Mouse (Mus musculus): Measurements from ENCODE around the gene Tcl1b4.
"Not testable (repeated sequence)": the region's sequence is repeated elsewhere in the genome, so short reads cannot be mapped to it uniquely, and the experiment has no call there.

Gene Tcl1b4

DNA sequence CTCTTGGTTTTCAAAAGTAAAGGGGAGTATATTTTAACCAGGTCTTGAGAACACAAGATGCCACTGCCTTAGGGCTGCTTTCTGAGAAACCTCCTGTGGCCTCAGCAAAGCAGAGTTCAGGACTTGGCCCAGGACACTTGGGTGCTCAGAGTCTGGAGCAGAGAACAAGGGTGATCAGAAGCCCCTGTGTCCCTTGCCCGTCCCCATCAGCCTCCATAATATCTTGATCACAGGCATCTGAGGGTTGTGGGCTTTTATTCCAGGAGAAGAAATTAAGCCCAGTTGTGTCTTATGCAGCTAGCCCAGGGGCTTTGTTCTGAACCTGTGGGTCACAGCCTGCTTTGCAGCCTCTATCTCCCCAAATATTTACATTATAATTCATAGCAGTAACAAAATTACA lies at the start of gene Tcl1b4:
Tcl1b4 (plus strand) TSS at position 301 of the 400 bp plus-strand sequence.
- in situ Hi-C loops (cut with MboI; ENCODE audit: unreplicated experiment in 2 of 2), result not testable (repeated sequence)

DNA sequence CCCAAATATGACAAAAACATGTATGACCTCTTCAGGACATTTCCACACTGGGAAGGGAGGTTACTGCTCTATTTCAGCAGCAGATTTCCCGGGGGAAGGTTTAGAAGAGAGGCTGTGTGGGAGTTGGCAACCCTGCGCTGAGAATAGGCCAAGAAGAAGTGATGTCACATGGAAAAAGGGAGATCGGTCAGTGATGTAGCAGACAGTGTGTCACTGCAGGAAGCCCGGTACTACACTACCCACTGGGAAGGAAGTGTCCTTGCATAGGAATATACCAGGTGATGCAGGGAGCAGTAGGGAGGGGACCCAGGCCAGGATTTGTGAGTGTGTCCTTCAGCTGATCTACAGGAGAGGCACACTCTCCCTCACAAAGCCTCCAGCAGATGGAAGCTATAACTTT lies 46.5 kb upstream of the Tcl1b4 start:
- in situ Hi-C loops (cut with MboI; ENCODE audit: unreplicated experiment in 2 of 2), result not testable (repeated sequence)

DNA sequence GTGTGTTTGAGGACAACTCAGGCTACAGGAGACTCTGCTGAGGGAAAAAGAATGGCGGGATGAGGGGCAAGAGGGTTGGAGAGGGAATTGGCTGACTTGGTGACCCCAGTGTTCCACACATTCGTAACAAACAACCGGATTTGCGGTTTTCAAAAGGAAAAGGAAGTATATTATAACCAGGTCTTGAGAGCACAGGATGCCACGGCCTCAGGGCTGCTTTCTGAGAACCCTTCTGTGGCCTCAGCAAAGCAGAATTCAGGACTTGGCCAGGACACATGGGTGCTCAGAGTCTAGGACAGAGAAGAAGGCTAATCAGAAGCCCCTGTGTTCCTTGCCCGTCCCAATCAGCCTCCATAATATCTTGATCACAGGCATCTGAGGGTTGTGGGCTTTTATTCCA lies 42.9 kb upstream of the Tcl1b4 start:
- in situ Hi-C loops (cut with MboI; ENCODE audit: unreplicated experiment in 2 of 2), result no loop called here

DNA sequence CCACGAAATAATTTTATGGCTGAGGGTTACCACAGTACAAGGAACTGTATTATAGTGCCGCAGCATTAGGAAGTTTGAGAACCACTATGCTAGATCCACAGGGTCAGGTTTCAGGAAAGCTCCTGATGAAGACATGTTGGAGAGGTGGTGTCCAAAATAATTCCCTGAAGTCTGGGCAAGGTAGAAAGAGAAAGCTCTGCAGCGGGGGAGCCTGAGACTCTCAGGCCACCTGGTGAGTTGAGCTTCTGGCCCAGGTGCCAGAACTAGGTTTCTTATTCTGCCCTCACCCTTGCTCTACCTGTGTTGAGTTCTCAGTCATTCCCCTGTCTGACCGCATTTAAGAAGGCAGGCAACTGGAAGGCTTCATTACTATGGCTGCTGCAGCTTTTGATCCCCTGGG lies 42.4 kb upstream of the Tcl1b4 start, which contains the start of gene Tcl1b1:
Tcl1b1 (plus strand) TSS at position 301 of the 400 bp plus-strand sequence.
- in situ Hi-C loops (cut with MboI; ENCODE audit: unreplicated experiment in 2 of 2), result no loop called here

DNA sequence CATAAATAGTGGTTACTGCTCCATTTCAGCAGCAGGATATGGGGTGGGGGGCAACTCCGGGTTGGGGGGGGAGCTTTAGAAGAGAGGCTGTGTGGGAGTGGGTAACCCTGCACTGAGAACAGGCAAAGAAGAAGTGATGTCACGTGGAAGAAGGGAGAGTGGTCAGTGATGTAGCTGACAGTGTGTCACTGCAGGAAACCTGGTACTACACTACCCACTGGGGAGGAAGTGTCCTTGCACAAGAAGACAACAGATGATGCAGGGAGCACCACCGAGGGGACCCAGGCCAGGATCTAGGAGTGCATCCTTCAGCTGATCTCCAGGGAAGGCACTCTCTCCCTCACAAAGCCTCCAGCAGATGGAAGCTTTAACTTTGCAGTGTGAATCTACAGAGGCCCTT lies 35.0 kb upstream of the Tcl1b4 start:
- in situ Hi-C loops (cut with MboI; ENCODE audit: unreplicated experiment in 2 of 2), result no loop called here

DNA sequence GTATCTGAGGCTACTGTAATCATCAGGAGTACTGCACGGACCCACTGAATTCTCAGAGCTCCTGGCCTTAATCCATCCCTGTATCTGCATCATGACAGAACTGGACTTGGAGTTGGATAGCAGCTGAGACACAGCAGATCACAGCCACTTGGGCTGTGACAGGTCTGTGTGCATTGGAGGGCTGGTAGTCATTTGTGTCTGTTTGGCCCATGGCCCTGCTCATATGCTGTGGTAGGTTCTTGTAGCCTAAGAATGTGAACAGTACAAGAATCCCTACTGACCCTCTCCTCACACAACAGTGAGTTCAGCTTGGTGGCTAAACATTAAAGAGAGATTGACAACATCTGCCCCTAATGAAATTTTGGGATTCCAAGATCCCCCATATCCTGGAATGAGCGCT lies 28.4 kb upstream of the Tcl1b4 start:
- in situ Hi-C loops (cut with MboI; ENCODE audit: unreplicated experiment in 2 of 2), result no loop called here

DNA sequence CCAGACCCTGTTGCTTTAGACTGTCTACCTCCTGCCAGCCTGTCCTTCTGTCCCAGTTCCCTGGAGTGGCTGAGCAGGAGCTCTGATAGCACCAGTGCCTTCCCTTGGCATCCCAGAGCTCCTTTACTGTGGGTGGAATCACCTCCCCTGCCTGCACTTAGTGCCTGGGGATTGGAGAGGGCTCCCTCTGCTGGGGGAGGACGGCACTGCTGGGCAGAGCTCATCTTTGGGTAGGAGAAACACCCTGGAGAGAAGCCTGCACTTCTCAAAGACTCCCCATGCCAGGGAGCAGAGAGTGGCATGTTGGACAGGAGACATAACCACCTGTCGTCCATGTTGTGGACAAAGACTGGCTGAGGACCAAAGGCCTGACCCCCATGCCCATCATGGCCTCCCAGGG lies 27.4 kb upstream of the Tcl1b4 start:
- in situ Hi-C loops (cut with MboI; ENCODE audit: unreplicated experiment in 2 of 2), result not testable (repeated sequence)

DNA sequence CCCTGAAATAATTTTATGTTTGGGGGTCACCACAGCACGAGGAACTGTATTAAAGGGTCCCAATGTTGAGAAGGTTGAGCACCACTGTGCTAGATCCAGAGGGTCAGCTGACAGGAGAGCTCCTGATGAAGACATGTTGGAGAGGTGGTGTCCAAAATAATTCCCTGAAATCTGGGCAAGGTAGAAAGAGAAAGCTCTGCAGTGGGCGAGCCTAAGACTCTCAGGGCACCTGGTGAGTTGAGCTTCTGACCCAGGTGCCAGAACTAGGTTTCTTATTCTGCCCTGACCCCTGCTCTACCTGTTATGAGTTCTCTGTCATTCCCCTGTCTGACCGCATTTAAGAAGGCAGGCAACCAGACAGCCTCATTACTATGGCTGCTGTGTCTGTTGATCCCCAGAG lies 25.7 kb upstream of the Tcl1b4 start, which contains the start of gene Tcl1b5:
Tcl1b5 (plus strand) TSS at position 301 of the 400 bp plus-strand sequence.
- in situ Hi-C loops (cut with MboI; ENCODE audit: unreplicated experiment in 2 of 2), result not testable (repeated sequence)

DNA sequence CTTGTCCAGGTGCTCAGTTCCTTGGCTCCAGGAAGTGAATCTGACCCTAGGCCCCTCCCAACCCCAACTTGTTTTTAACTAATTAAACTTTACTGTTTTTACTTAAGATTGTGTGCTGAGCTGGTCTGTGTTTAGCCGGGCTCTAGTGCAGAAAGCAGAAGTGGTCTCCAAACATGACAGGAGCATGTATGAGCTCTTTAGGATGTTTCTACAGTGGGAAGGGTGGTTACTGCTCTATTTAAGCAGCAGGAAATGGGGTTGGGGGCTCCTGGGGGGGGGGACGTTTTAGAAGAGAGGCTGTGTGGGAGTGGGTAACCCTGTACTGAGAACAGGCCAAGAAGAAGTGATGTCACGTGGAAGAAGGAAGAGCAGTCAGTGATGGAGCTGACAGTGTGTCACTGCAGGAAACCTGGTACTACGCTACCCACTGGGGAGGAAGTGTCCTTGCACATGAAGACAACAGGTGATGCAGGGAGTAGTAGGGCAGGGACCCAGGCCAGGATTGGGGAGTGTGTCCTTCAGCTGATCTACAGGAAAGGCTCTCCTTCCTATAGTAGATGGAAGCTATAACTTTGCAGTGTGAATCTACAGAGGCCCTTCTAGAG lies 20.6 kb upstream of the Tcl1b4 start:
- in situ Hi-C loops (cut with MboI; ENCODE audit: unreplicated experiment in 2 of 2), result not testable (repeated sequence)

DNA sequence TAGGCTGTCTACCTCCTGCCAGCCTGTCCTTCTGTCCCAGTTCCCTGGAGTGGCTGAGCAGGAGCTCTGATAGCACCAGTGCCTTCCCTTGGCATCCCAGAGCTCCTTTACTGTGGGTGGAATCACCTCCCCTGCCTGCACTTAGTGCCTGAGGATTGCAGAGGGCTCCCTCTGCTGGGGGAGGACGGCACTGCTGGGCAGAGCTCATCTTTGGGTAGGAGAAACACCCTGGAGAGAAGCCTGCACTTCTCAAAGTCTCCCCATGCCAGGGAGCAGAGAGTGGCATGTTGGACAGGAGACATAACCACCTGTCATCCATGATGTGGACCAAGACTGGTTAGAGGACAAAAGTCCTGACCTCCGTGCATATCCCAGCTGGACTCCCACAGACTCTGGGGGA lies 12.8 kb upstream of the Tcl1b4 start:
- in situ Hi-C loops (cut with MboI; ENCODE audit: unreplicated experiment in 2 of 2), result not testable (repeated sequence)

DNA sequence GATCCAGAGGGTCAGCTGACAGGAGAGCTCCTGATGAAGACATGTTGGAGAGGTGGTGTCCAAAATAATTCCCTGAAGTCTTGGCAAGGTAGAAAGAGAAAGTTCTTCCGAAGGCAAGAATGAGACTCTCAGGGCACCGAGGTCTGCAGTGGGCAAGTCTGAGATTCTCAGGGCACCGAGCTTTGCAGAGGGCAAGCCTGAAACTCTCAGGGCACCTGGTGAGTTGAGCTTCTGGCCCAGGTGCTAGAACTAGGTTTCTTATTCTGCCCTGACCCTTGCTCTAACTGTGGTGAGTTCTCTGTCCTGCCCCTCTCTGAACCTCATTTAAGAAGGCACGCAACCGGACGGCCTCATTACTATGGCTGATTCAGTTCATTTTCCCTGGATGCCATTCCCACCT lies 11.0 kb upstream of the Tcl1b4 start, which contains the start of gene Tcl1b3:
Tcl1b3 (plus strand) TSS at position 301 of the 400 bp plus-strand sequence.
- in situ Hi-C loops (cut with MboI; ENCODE audit: unreplicated experiment in 2 of 2), result not testable (repeated sequence)

DNA sequence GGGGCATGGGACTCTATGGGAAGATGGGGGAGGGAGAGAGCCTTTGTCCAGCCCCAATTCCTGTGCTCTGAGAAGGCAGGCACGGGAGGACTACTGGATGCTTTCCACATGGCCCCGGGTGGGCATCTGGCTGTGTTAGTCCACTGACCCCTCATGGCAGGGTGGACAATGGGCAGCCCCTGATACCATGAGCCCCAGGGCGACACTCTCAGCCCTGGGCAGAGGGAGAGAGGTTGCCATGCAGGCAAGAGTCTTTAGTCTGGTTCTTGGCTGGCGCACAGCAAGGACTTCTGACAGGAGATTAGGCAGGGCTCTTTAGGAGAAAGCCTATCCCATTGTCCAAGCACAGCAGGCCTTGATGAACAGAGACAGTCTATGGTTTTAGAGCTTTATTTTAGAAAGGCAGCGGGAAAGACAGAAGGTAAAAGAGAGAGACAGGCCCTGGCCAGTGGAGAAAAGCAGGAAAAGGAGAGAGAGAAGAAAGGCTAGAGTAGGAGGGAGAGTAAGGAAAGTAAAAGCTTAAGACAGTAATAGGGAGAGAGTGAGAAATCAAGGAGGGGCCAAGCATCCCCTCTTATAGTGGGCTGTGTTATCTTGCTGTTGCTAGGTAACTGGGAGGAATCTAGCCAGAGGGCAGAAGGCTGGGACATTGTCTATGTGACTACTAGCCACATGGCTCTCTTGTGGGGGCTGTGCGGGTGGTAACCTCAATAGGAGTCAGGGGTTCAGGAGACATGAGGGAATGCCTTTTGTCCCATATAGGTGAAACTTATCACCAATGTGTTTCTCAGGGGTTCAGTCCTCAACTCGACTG lies 1.9 kb upstream of the Tcl1b4 start:
- in situ Hi-C loops (cut with MboI; ENCODE audit: unreplicated experiment in 2 of 2), result not testable (repeated sequence)

DNA sequence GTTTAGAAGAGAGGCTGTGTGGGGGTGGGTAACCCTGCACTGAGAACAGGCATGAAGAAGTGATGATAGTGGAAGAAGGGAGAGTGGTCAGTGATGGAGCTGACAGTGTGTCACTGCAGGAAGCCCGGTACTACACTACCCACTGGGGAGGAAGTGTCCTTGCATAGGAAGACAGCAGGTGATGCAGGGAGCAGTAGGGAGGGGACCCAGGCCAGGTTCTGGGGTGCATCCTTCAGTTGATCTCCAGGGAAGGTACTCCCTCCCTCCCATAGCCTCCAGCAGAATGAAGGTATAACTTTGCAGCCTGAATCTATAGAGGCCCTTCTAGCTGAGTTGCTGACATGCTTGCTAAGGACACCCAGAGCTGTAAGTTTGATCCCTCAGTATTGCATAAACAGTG lies 5.3 kb downstream of the Tcl1b4 start:
- in situ Hi-C loops (cut with MboI; ENCODE audit: unreplicated experiment in 2 of 2), result no loop called here

DNA sequence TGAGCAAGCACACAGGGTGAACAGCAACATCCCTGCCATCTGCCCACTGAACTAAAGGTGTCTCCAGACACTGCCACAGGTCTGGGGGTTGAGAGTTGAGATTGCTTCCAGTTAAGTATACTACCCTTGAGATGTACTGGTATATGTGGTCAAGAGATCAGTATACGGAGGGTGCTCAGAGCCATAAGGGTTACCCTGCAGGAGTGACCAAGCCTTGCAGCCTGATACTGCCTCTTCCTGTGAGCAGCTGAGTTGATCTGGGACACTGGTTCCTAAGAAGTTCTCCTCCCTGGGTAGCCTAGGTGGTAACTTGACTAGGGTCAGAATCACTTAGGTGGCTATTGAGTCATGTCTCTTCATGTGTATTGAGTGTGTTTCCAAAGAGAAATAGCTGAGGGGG lies 6.7 kb downstream of the Tcl1b4 start:
- in situ Hi-C loops (cut with MboI; ENCODE audit: unreplicated experiment in 2 of 2), result no loop called here

DNA sequence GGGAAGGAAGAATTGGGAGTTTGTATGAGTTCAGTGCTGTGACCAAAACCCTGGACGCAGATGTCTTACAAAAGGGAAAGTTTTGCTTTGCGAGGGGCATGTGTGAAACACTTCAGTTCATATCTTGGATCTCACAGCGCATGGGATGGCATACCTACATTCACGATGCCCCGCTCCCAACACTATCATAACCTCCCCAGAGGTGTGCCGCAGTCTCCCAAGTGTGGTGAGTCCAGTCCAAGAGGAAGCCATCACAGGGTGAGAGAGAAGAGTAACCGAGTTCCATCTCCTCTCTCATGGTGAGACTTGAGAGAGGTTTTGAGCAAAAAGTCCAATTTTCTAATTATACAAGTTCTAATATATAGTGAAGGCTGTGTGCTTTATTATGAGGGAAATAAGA lies 7.5 kb downstream of the Tcl1b4 start:
- in situ Hi-C loops (cut with MboI; ENCODE audit: unreplicated experiment in 2 of 2), result no loop called here

DNA sequence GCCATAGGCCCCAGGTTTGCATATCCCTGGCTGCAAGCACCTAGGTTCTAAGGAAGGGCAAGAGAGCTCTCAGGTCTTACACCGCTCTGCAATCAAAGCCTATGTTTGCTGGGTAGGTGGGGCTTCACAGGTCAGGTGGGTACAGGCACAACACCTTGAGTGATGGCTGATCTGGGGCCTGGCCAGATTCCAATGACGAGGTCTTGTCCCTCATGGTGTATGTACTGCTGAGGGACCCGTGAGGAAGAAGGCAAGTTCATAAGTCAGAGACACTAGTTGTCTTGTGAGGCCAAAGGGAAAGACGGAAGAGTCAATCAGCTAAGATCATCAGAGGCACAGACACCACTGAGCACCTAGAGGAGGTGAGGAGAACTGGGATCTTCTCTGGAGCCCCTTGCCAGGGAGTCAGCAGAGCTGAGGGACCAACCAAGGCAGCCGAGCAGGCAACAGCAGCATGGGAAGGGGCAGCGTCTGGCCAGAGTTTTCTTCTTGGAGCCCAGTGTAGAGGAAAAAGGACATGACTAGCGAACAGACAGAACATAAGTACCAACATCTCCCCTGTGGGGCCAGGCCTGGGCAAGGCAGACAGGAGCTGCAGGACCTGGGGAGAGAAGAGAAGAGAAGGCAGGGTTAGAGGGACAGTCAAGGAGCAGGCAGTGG lies 15.5 kb downstream of the Tcl1b4 start:
- in situ Hi-C loops (cut with MboI; ENCODE audit: unreplicated experiment in 2 of 2), result no loop called here

DNA sequence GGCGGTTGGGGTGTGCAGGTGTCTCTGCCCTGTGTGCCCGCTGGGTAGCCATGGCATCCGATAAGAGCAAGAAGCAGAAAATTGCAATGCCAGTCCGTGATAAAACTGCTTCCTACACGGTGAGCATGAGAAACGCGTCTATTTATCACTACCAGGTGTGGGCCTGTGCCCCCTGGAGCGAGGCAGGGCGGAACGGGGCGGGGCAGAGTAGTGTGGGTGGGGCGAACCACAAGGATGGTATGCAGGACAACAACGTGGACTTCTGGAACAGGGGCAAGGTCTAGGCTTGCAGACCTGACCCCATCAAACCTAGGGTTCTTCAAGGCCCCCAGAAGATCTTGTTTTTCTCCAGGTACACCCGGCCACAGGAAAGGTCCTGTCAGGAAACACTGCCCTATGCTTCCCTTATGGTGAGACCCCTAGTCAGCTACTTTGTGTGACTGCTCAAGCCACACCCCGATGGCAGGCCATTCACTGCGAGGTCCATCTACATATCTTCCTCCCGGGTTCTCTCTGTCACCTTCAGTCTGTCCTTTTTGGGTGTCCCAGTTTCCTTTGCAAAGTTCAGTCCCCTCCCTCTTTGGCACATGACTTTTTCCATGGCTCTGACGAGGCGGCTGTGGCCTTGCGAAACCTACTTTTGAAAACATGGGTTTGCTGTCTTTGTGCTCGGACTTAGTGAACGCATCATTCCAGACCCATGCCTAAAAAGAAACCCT lies 21.0 kb downstream of the Tcl1b4 start, which contains the start of gene Tcl1:
Tcl1 (minus strand) TSS at position 193 of the 719 bp plus-strand sequence.
- in situ Hi-C loops (cut with MboI; ENCODE audit: unreplicated experiment in 2 of 2), result no loop called here

DNA sequence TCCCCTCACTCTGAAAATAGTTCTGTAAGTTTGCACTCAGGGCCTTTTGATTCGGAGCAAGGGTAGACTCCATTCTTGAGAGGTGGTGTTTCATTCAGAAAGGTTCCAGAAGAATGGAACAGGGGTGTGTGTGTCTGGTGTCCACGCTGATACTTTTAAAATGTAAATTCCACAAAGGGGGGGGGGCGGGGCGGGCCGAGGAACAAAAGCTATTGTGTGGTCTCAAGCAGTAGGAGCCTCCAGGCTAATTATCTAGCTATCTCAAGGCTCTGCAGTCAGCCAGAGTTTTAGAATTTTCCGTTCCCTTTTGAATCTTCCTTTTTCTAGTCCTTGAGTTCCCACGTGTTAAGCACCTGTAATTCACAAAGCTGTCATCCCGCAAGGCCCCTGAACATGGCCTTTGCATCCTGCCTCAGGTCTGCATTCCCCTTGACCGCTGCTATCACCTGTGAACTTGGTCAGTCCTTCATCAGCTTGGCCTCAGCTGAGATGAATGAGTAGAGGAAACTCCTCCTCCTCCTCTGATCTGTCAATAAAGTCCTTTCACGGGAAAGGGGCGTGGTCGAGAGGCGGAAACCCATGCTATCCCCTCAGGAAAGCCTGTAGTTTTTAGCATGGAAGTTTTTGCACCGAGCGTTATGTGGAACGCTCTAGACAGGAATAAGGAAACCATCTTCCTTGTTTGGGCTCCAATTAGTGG lies 23.0 kb downstream of the Tcl1b4 start:
- in situ Hi-C loops (cut with MboI; ENCODE audit: unreplicated experiment in 2 of 2), result no loop called here

DNA sequence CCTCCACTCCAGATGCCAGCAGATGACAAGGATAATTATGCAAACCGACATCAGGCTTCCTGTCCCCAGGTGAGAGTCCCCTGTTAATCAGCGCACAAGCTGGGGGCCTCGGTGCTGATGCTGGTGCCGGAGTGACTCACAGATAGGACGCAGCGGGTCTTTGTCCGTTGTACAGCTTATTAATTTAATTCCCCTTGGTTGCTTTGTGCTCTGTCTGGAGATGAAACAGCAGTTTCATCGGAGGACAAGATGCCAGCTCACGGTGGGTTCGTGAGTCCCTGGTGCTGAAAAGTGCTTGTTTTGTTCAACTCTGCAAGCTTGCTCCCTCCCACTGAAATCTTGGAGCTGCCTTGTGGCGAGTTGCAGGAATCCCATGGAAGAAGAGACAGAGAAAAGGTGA lies 32.6 kb downstream of the Tcl1b4 start:
- in situ Hi-C loops (cut with MboI; ENCODE audit: unreplicated experiment in 2 of 2), result no loop called here

DNA sequence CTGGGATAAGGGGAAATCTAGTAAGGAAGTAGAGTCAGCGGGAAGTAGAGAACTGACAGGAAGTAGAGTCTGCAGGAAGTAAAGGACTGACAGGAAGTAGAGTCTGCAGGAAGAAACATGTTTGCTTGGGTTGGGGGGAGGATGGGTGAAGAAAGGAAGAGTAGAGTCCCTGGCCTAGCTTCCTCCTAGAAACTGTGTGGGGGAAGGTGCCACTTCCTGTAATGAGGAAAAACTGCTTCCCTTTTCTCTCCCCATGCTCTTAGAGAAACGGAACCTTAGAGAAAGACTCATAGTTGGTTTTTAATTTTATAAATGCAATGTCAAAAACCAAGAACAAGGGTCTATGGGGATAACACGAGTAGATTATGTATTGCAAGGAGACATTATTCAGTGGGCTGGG lies 33.3 kb downstream of the Tcl1b4 start:
- in situ Hi-C loops (cut with MboI; ENCODE audit: unreplicated experiment in 2 of 2), result no loop called here
